Mouse (Mus musculus) retina, adult 2 months (tissue): Measurements from ENCODE around the gene Chp2.
"Not testable (repeated sequence)": the region's sequence is repeated elsewhere in the genome, so short reads cannot be mapped to it uniquely, and the experiment has no call there.

Source experiments
- DNase-seq: peaks from one replicate; pipeline ENCODE4 v3.0.0-alpha.2; 2012; ENCODE audit warnings: low read depth, low spot score

Gene Chp2

GRCm38 (mm10) chr7:122242260-122242659 is 23.0 kb downstream of the Chp2 start:
- peak; percentile 36 for DNase-seq

DNA sequence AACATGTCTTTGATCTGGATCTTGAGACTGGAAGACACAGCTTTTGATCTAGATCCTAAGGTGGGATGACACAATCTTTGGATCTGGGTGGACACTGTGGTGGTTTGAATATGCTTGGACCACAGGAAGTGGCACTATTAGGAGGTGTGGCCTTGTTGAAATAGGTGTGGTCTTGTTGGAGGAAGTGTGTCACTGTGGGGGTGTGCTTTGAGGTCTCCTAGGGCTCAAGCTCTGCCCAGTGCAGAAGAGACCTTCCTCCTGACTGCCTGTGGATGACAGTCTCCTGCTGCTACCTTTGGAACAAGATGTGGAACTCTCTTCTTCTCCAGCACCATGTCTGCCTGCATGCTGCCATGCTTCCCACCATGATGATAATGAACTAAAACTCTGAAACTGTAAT is 23.4 kb downstream of the Chp2 start:
- not testable (repeated sequence) for DNase-seq

- DNase-seq = no peak
Observed at GRCm38 (mm10) chr7:122244166-122244565, 24.9 kb downstream of the Chp2 start.

- DNase-seq = no peak
Observed at GRCm38 (mm10) chr7:122244584-122244983, 25.3 kb downstream of the Chp2 start.

DNA sequence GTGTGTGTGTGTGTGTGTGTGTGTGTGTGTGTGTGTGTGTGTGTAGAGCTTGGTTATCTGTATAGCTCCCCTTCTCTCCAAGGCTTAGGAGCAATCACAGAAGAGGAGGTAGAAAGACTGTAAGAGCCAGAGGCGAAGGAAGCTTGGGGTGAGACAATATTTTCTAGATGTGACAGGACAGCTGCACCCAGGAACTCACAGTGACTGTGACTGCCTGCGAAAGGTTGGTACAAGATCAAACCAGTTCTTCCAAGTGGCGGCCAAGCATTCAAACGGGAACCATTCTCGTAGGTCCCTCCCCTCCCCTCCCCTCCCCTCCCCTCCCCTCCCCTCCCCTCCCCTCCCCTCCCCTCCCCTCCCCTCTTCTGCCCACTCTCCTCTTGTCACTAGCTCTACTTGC is 26.7 kb downstream of the Chp2 start:
- no peak for DNase-seq

- DNase-seq = no peak
Observed at GRCm38 (mm10) chr7:122247254-122247864, 28.1 kb downstream of the Chp2 start.

DNA sequence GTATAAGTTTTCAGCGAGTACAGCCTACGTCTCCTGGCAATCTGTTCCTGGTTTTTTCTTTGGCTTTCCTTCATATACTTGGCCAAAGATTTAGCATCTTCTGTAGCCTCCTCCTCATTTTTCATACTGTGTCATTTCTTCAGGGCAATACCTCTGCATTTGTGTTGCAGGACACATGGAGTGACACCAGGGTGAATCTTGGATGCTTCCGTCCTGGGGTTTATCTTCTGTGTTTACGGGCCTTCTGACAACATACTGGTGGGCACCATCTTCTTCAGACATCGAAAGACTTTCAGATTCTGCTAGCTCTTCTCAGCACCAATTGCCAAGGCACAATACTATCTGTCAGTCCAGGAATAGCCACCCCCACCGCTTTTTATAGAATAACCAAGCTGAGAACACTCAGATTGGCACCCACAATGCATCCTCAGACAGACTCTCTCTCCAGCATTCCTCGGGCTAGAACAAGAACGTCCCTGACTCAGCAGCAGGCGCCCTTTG is 30.1 kb downstream of the Chp2 start:
- no peak for DNase-seq

DNA sequence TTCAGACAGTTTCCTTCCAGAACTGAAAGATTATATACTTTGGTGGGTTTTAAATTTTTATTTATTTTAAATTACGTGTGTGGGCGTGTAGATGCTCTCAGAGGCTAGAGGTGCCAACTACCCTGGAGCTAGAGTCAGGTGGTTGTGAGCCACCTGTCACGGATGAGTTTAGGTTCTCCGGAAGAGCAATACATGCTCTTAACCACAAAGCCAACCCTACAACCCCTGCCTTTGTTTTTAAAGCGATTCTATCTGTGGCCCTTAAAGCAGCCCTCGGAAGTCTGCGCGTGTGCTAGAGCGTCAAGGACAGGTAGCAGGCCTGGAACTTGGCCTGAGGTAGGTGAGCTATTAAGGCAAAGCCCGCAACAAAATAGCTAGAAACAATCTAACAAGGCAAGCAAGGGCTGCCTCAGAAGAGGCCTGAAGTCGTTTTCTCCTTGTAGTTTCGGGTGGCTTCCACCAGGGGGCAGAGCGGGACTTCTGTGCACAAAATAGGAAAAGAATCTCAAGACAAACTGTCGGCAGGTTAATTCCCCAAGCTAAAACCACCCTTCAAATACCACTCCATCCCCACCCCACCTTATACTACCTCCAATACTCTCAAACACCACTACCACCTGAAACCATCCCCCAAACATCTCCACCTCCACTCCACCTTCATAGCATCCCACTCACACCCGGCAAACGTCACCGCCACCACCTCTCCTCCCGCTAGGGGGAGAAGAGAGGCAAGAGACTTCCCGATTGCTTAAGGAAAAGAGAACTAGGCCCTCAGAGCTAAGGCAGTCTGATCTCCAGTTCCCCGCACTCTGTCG is 32.1 kb downstream of the Chp2 start:
- DNase-seq = peak; percentile 30

DNA sequence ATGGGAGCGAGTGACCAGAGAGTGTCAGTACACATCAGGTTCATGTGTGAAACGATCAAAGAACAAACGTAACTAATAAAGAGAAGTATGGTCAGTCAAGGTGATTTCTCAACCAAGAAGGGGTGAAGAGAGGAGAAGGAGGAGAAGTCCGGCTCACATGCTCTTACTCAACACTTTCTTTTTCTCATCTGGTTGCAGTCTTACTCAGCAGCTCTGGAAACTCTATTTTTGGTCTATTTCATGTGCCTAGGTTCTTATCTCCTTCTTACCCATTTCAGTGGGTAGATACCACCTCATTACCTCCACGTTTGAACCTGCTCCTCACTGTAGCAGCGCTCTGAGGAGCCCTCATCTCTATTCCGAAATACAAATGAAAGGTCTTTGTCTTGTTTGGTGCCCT is 37.4 kb downstream of the Chp2 start:
- no peak for DNase-seq

GRCm38 (mm10) chr7:122258521-122258920 is 39.2 kb downstream of the Chp2 start:
- DNase-seq = no peak

DNA sequence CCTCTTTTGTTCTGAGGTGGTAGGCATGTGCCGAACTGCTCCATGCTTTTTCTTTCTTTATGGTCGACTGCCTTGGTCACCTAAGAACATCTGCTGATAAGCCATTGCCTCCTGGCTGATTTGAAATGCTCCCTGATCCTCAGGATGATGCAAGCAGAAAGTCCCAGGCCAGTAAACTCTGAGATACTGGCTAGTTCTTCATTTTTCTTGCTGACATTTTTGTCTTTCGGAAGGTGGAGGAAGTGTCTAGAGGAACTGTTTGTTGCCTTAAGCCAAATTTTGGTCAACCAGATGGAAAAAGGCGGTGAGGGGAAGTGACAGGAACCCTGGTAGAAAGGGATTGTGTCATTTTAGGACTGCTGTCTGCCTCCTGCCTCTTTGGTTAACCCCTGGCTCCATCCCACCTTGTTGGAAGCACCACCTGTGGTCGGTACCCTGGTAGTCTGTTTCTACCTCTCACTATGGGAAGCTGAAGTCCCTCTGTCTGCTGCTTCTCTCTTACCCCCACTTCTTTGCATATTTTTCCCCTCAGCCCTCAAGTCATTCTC is 40.8 kb downstream of the Chp2 start:
- no peak for DNase-seq

- no peak for DNase-seq
Observed at GRCm38 (mm10) chr7:122268983-122269486, 49.7 kb downstream of the Chp2 start.

DNA sequence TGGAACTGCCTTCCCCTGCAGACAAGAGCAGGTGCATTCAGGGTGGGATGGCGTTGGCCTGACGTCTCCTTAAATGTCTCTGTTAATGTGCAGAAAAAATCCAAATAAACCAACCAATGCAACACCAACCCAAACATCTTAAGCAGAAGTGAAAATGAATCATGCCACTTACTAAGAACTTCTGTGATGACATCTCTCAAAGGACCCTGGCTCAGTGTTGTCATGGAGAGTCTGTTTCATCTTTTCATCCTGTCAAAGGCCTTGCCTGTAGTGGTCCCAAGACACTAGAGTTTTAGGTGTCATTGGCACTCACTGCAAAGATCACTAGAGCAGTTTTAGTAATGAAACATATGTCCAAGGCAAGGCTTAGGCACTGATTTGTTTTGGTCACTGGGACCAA is 53.0 kb downstream of the Chp2 start:
- no peak for DNase-seq
